8 mouse cellular contexts compared by ENCODE assay signal in genomic region chr17:34648141-34648890, GRCm38 (mm10). TPM values are rescaled to one million over a fixed set of nuclear protein-coding genes. Genes with fewer than 3 reads are reported as not detected.
DNase-seq lines count a peak whose midpoint lies in the region; ATAC-seq and TF ChIP-seq lines count a peak whose summit lies in the region.

No protein-coding gene starts in this region.

- no peak for TF ChIP-seq POLR2A in lung, adult 2 months (IDR thresholded peaks at IDR 0.05; ENCODE audit: borderline replicate concordance, extremely low read depth, low read depth, low read length)

- H3K4me1 ChIP-seq in lung, embryonic 14.5 days (ENCODE audit: insufficient read depth), result peaks cover 10% of the 10 kb centered on the region
- H3K4me1 ChIP-seq in forebrain, embryonic 10.5 days, result peaks cover 43% of the 10 kb centered on the region
- 0 out of 2 replicates have a peak, but pooled peaks cover 4% of the 10 kb centered on the region for H3K4me1 ChIP-seq in intestine, postnatal 0 days (replicated peaks; ENCODE audit: control insufficient read depth, insufficient read depth, low read length)
- H3K4me1 ChIP-seq in neural tube, embryonic 13.5 days (replicated peaks), result peaks cover 35% of the 10 kb centered on the region
- H3K4me1 ChIP-seq in lung, adult 2 months (ENCODE audit: control insufficient read depth, insufficient read depth, low read length), result peaks cover 5% of the 10 kb centered on the region; the same call in 1 of the 2 replicates

- peaks cover 52% of the 10 kb centered on the region for H3K36me3 ChIP-seq in lung, embryonic 14.5 days (ENCODE audit: insufficient read depth)
- peaks cover 58% of the 10 kb centered on the region for H3K36me3 ChIP-seq in forebrain, embryonic 10.5 days (replicated peaks)
- H3K36me3 ChIP-seq in intestine, postnatal 0 days (ENCODE audit: control insufficient read depth, insufficient read depth), result peaks cover 28% of the 10 kb centered on the region
- peaks cover 46% of the 10 kb centered on the region for H3K36me3 ChIP-seq in neural tube, embryonic 13.5 days

- ATAC-seq in lung, embryonic 14.5 days (ENCODE audit: insufficient read depth), result no peak
- ATAC-seq in intestine, postnatal 0 days, result no peak
- ATAC-seq in neural tube, embryonic 13.5 days (ENCODE audit: low read depth), result no peak

- peak overlapping the region; percentile 88 for H3K4me2 ChIP-seq in lung, embryonic 14.5 days
- peak overlapping the region; percentile 92 for H3K4me2 ChIP-seq in intestine, postnatal 0 days (replicated peaks; ENCODE audit: low read depth)
- peak overlapping the region; percentile 95 for H3K4me2 ChIP-seq in neural tube, embryonic 13.5 days

- no peaks in the 10 kb centered on the region for H3K9me3 ChIP-seq in lung, embryonic 14.5 days (ENCODE audit: low read depth, low read length)
- no peaks in the 10 kb centered on the region for H3K9me3 ChIP-seq in forebrain, embryonic 10.5 days
- H3K9me3 ChIP-seq in intestine, postnatal 0 days (ENCODE audit: control insufficient read depth), result no peaks in the 10 kb centered on the region
- H3K9me3 ChIP-seq in neural tube, embryonic 13.5 days, result no peaks in the 10 kb centered on the region

- no peaks in the 10 kb centered on the region for H3K27me3 ChIP-seq in lung, embryonic 14.5 days (ENCODE audit: insufficient read depth, low read length)
- no peaks in the 10 kb centered on the region for H3K27me3 ChIP-seq in forebrain, embryonic 10.5 days (ENCODE audit: poor library complexity, severe bottlenecking)
- no peaks in the 10 kb centered on the region for H3K27me3 ChIP-seq in intestine, postnatal 0 days (replicated peaks; ENCODE audit: control insufficient read depth, insufficient read depth, low read length)
- H3K27me3 ChIP-seq in neural tube, embryonic 13.5 days, result no peaks in the 10 kb centered on the region

- 76% methylated on average over 16 of the region's 16 CpGs for WGBS in lung, embryonic 14.5 days
- WGBS in forebrain, embryonic 10.5 days, result 84% methylated on average over 16 of the region's 16 CpGs
- 86% methylated on average over 16 of the region's 16 CpGs for WGBS in intestine, postnatal 0 days
- 88% methylated on average over 16 of the region's 16 CpGs for WGBS in neural tube, embryonic 13.5 days
- 82% methylated on average over 16 of the region's 16 CpGs for WGBS in lung, adult 2 months

- no peak overlapping the region for H3K27ac ChIP-seq in lung, embryonic 14.5 days (ENCODE audit: low read depth)
- H3K27ac ChIP-seq in forebrain, embryonic 10.5 days, result no peak overlapping the region
- H3K27ac ChIP-seq in intestine, postnatal 0 days (ENCODE audit: low read depth, low read length), result no peak overlapping the region
- H3K27ac ChIP-seq in neural tube, embryonic 13.5 days (replicated peaks), result no peak overlapping the region

- peak overlapping the region; percentile 78; the same call in 1 of the 2 replicates for H3K9ac ChIP-seq in lung, embryonic 14.5 days
- H3K9ac ChIP-seq in intestine, postnatal 0 days (ENCODE audit: low read depth, low read length), result no peak overlapping the region
- H3K9ac ChIP-seq in neural tube, embryonic 13.5 days, result peak overlapping the region; percentile 92; the same call in 1 of the 2 replicates

- peak overlapping the region; percentile 91 for H3K4me3 ChIP-seq in lung, embryonic 14.5 days (ENCODE audit: low read depth, low read length)
- peak overlapping the region; percentile 99 for H3K4me3 ChIP-seq in forebrain, embryonic 10.5 days
- no peak overlapping the region; the same call in 1 of the 2 replicates for H3K4me3 ChIP-seq in intestine, postnatal 0 days (ENCODE audit: low read depth, low read length)
- H3K4me3 ChIP-seq in neural tube, embryonic 13.5 days, result peak overlapping the region; percentile 98
- no peak overlapping the region for H3K4me3 ChIP-seq in lung, adult 2 months (replicated peaks; ENCODE audit: extremely low read depth, low read depth, low read length)

- DNase-seq in lung, embryonic 14.5 days, result no peak
- no peak for DNase-seq in lung, postnatal 4 days
- DNase-seq in forebrain, embryonic 10.5 days (ENCODE audit: extremely low spot score, low spot score), result no peak
- no peak for DNase-seq in layer of hippocampus, adult 9-11 months
- no peak for DNase-seq in lung, adult 2 months
- no peak for DNase-seq in lung, postnatal 10 days

- no peak for TF ChIP-seq CTCF in lung, embryonic 14.5 days (IDR thresholded peaks at IDR 0.05; ENCODE audit: low read depth)
- TF ChIP-seq CTCF in intestine, postnatal 0 days (IDR thresholded peaks at IDR 0.05; ENCODE audit: low read depth), result no peak
- no peak for TF ChIP-seq CTCF in lung, adult 2 months (IDR thresholded peaks at IDR 0.05; ENCODE audit: insufficient read depth, low read length)

RNA-seq across cellular contexts. Expression of gene Atf6b, which starts 1.4 kb away (rescaled TPM):
- polyA plus RNA-seq in lung, embryonic 14.5 days (2014; fragmentation: Nextera tagmentation; extraction: Ambion mirVana), result 66.5 and 74.8 TPM in 2 replicates
- polyA plus RNA-seq in forebrain, embryonic 10.5 days (2016; fragmentation: Nextera tagmentation; extraction: Ambion mirVana), result 105 and 106 TPM in 2 replicates
- 22.9 and 23.1 TPM in 2 replicates for polyA plus RNA-seq in intestine, postnatal 0 days (2015; fragmentation: Nextera tagmentation; extraction: Ambion mirVana)
- 106 TPM in 2 replicates for polyA plus RNA-seq in neural tube, embryonic 13.5 days (2015; fragmentation: Nextera tagmentation; extraction: Ambion mirVana)
- 81.8 and 88.0 TPM in 2 replicates for polyA plus RNA-seq in lung, adult 2 months (2012; rRNA removed)

RNA-seq across cellular contexts. Expression of gene Fkbpl, which starts 3.8 kb away (rescaled TPM):
- polyA plus RNA-seq in lung, embryonic 14.5 days (2014; fragmentation: Nextera tagmentation; extraction: Ambion mirVana), result 9.7 and 11.1 TPM in 2 replicates
- 14.8 and 15.5 TPM in 2 replicates for polyA plus RNA-seq in forebrain, embryonic 10.5 days (2016; fragmentation: Nextera tagmentation; extraction: Ambion mirVana)
- 8.8 and 9.2 TPM in 2 replicates for polyA plus RNA-seq in intestine, postnatal 0 days (2015; fragmentation: Nextera tagmentation; extraction: Ambion mirVana)
- 17.1 and 18.6 TPM in 2 replicates for polyA plus RNA-seq in neural tube, embryonic 13.5 days (2015; fragmentation: Nextera tagmentation; extraction: Ambion mirVana)
- 2.4 and 2.9 TPM in 2 replicates for polyA plus RNA-seq in lung, adult 2 months (2012; rRNA removed)

RNA-seq across cellular contexts. Expression of gene Prrt1, which starts 19.0 kb away (rescaled TPM):
- 0.14 TPM in 1 of 2 replicates, not detected in the other for polyA plus RNA-seq in lung, embryonic 14.5 days (2014; fragmentation: Nextera tagmentation; extraction: Ambion mirVana)
- 0.54 and 0.62 TPM in 2 replicates for polyA plus RNA-seq in forebrain, embryonic 10.5 days (2016; fragmentation: Nextera tagmentation; extraction: Ambion mirVana)
- polyA plus RNA-seq in intestine, postnatal 0 days (2015; fragmentation: Nextera tagmentation; extraction: Ambion mirVana), result 0.27 and 0.47 TPM in 2 replicates
- polyA plus RNA-seq in neural tube, embryonic 13.5 days (2015; fragmentation: Nextera tagmentation; extraction: Ambion mirVana), result 3.8 and 4.2 TPM in 2 replicates
- 5.2 and 6.7 TPM in 2 replicates for polyA plus RNA-seq in lung, adult 2 months (2012; rRNA removed)

RNA-seq across cellular contexts. Expression of gene Ppt2, which starts 20.0 kb away (rescaled TPM):
- polyA plus RNA-seq in lung, embryonic 14.5 days (2014; fragmentation: Nextera tagmentation; extraction: Ambion mirVana), result 24.5 and 25.6 TPM in 2 replicates
- 22.1 and 22.4 TPM in 2 replicates for polyA plus RNA-seq in forebrain, embryonic 10.5 days (2016; fragmentation: Nextera tagmentation; extraction: Ambion mirVana)
- polyA plus RNA-seq in intestine, postnatal 0 days (2015; fragmentation: Nextera tagmentation; extraction: Ambion mirVana), result 17.2 and 18.0 TPM in 2 replicates
- polyA plus RNA-seq in neural tube, embryonic 13.5 days (2015; fragmentation: Nextera tagmentation; extraction: Ambion mirVana), result 23.7 and 25.0 TPM in 2 replicates
- polyA plus RNA-seq in lung, adult 2 months (2012; rRNA removed), result 38.7 and 40.9 TPM in 2 replicates

RNA-seq across cellular contexts. Expression of gene Tnxb, which starts 22.0 kb away (rescaled TPM):
- polyA plus RNA-seq in lung, embryonic 14.5 days (2014; fragmentation: Nextera tagmentation; extraction: Ambion mirVana), result 0.38 and 0.45 TPM in 2 replicates
- not detected in 2 replicates for polyA plus RNA-seq in forebrain, embryonic 10.5 days (2016; fragmentation: Nextera tagmentation; extraction: Ambion mirVana)
- polyA plus RNA-seq in intestine, postnatal 0 days (2015; fragmentation: Nextera tagmentation; extraction: Ambion mirVana), result 1.4 and 1.9 TPM in 2 replicates
- polyA plus RNA-seq in neural tube, embryonic 13.5 days (2015; fragmentation: Nextera tagmentation; extraction: Ambion mirVana), result 0.11 and 0.14 TPM in 2 replicates
- polyA plus RNA-seq in lung, adult 2 months (2012; rRNA removed), result 39.6 and 49.2 TPM in 2 replicates

Comparison
In these comparisons a context has a peak if more than half of its experiments do, and no peak if none do; other contexts are left out.
1. H3K4me3 ChIP-seq: peak in lung, embryonic 14.5 days (single experiment), forebrain, embryonic 10.5 days (single experiment) and neural tube, embryonic 13.5 days (single experiment); none in intestine, postnatal 0 days (single experiment) and lung, adult 2 months (single experiment).
2. Peak in every context shown above with its lines, with median percentiles within 50 percentile points of each other: H3K4me2 ChIP-seq.